Comparison of ENCODE assay signal across 24 mouse cellular contexts in the genomic region with DNA sequence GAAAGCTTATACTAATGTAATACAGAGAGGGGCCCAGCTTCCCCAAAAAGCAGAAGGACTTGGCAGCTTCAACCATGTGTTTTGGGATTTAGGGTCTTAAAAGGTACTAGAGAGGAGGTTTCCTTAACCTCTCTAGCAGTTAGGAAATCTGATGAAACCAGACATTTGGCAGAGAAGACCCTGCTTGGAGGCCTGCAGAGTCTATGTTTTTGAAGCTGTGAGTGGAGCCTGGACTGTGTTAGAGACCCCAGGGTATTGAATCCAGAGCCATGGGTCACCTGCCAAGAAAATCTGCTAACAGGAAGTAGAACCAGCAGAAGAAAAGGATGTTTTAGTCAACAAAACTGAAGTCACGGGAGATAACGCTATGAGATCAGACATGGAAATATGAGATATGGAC.
DNase-seq lines count a peak whose midpoint lies in the region; ATAC-seq and TF ChIP-seq lines count a peak whose summit lies in the region.
"Had no signal": no experiment of that assay in that cellular context is flagged by ENCODE, and none has a peak within 500 bp of the region (broad histone marks: within the 10 kb centered on the region; RNA-seq: fewer than 3 reads in every experiment).

No protein-coding gene starts in this region.

- intact Hi-C loops in gastrocnemius, adult 2 months (cut with DNase I) = no loop called here
- intact Hi-C loops in heart, postnatal 25 days (cut with DNase I) = no loop called here

- H3K4me2 ChIP-seq in stomach, embryonic 15.5 days = no peak overlapping the region
- no peak overlapping the region for H3K4me2 ChIP-seq in stomach, postnatal 0 days (replicated peaks; ENCODE audit: low read depth)
- H3K4me2 ChIP-seq in stomach, embryonic 16.5 days (ENCODE audit: low read depth, low read length) = no peak overlapping the region
- H3K4me2 ChIP-seq: heart, embryonic 13.5 days; hindbrain, embryonic 12.5 days; kidney, embryonic 15.5 days; liver, embryonic 11.5 days had no signal

- no peak for TF ChIP-seq CTCF in gastrocnemius, adult 2 months (IDR thresholded peaks at IDR 0.05)
- TF ChIP-seq CTCF in stomach, postnatal 0 days (IDR thresholded peaks at IDR 0.05; ENCODE audit: low read depth) = no peak

- WGBS in stomach, embryonic 15.5 days = 74% methylated on average over 2 of the region's 2 CpGs
- 63% methylated on average over 2 of the region's 2 CpGs for WGBS in stomach, postnatal 0 days
- WGBS in stomach, embryonic 16.5 days = 83% methylated on average over 2 of the region's 2 CpGs

- DNase-seq in gastrocnemius, adult 2 months = peak; percentile 22
- no peak for DNase-seq in gastrocnemius, adult 18-20 months (ENCODE audit: low spot score)
- no peak for DNase-seq in stomach, postnatal 0 days (ENCODE audit: low spot score)
- peak; percentile 34 for DNase-seq in heart, postnatal 25 days (ENCODE audit: low spot score)
- no peak for DNase-seq in adrenal gland, adult (ENCODE audit: inconsistent age in 2 of 2, low spot score in 1 of 2)
- DNase-seq in thymus, postnatal 25 days = no peak
- DNase-seq: adrenal gland, postnatal 25 days; cerebellum, adult 9-10 months; forebrain, postnatal 0 days; kidney, adult 11 months; kidney, postnatal 36 days; layer of hippocampus, adult 9-11 months; liver, postnatal 0 days; thymus, postnatal 4 days had no signal

- no peak overlapping the region for H3K27ac ChIP-seq in gastrocnemius, adult 2 months
- no peak overlapping the region for H3K27ac ChIP-seq in stomach, embryonic 15.5 days
- no peak overlapping the region for H3K27ac ChIP-seq in stomach, postnatal 0 days (replicated peaks)
- H3K27ac ChIP-seq in stomach, embryonic 16.5 days (ENCODE audit: low read length) = no peak overlapping the region
- H3K27ac ChIP-seq: forebrain, embryonic 10.5 days; heart, embryonic 13.5 days; hindbrain, embryonic 12.5 days; kidney, embryonic 15.5 days; left cerebral cortex, adult 2 months; macrophage had no signal

- peak; percentile 43; the same call in 1 of the 2 replicates for ATAC-seq in stomach, embryonic 15.5 days (ENCODE audit: insufficient read depth, low FRiP score, low read depth)
- ATAC-seq in stomach, postnatal 0 days (ENCODE audit: low FRiP score, low TSS enrichment) = no peak
- peak; percentile 56; the same call in 1 of the 2 replicates for ATAC-seq in stomach, embryonic 16.5 days (ENCODE audit: insufficient read depth, low FRiP score)
- ATAC-seq: forebrain, postnatal 0 days; liver, postnatal 0 days; lung, postnatal 0 days had no signal

- no peaks in the 10 kb centered on the region for H3K4me1 ChIP-seq in stomach, embryonic 15.5 days
- H3K4me1 ChIP-seq in stomach, postnatal 0 days (replicated peaks; ENCODE audit: control insufficient read depth, insufficient read depth) = no peaks in the 10 kb centered on the region
- no peaks in the 10 kb centered on the region for H3K4me1 ChIP-seq in stomach, embryonic 16.5 days (ENCODE audit: control insufficient read depth, insufficient read depth, low read length)
- H3K4me1 ChIP-seq: forebrain, embryonic 10.5 days; heart, embryonic 13.5 days; hindbrain, embryonic 12.5 days; kidney, embryonic 15.5 days had no signal

- no peaks in the 10 kb centered on the region for H3K27me3 ChIP-seq in stomach, embryonic 15.5 days (replicated peaks)
- no peaks in the 10 kb centered on the region for H3K27me3 ChIP-seq in stomach, postnatal 0 days (ENCODE audit: control insufficient read depth, insufficient read depth, low read length)
- no peaks in the 10 kb centered on the region for H3K27me3 ChIP-seq in stomach, embryonic 16.5 days (ENCODE audit: control insufficient read depth, insufficient read depth, low read length)
- H3K27me3 ChIP-seq: heart, embryonic 13.5 days; hindbrain, embryonic 12.5 days; kidney, embryonic 15.5 days had no signal

- no peak for TF ChIP-seq EP300 in stomach, postnatal 0 days (optimal IDR thresholded peaks at IDR 0.05)

- H3K4me3 ChIP-seq in gastrocnemius, adult 2 months = no peak overlapping the region
- no peak overlapping the region for H3K4me3 ChIP-seq in stomach, embryonic 15.5 days (replicated peaks)
- H3K4me3 ChIP-seq in stomach, postnatal 0 days (ENCODE audit: low read depth, low read length) = no peak overlapping the region
- H3K4me3 ChIP-seq in stomach, embryonic 16.5 days (replicated peaks; ENCODE audit: low read length) = no peak overlapping the region
- H3K4me3 ChIP-seq: forebrain, embryonic 10.5 days; heart, embryonic 13.5 days; hindbrain, embryonic 12.5 days; kidney, embryonic 15.5 days; left cerebral cortex, adult 2 months had no signal

- H3K9ac ChIP-seq in stomach, embryonic 15.5 days = no peak overlapping the region
- no peak overlapping the region for H3K9ac ChIP-seq in stomach, postnatal 0 days (ENCODE audit: low read length)
- no peak overlapping the region for H3K9ac ChIP-seq in stomach, embryonic 16.5 days (ENCODE audit: low read length)
- H3K9ac ChIP-seq: forebrain, postnatal 0 days; heart, embryonic 13.5 days; hindbrain, embryonic 12.5 days; kidney, embryonic 15.5 days; liver, postnatal 0 days had no signal

- no peaks in the 10 kb centered on the region for H3K36me3 ChIP-seq in stomach, embryonic 15.5 days
- no peaks in the 10 kb centered on the region for H3K36me3 ChIP-seq in stomach, postnatal 0 days (ENCODE audit: control insufficient read depth, insufficient read depth, low read length)
- H3K36me3 ChIP-seq in stomach, embryonic 16.5 days (ENCODE audit: control insufficient read depth, insufficient read depth, low read length) = no peaks in the 10 kb centered on the region
- H3K36me3 ChIP-seq: forebrain, embryonic 10.5 days; heart, embryonic 13.5 days; hindbrain, embryonic 12.5 days; kidney, embryonic 15.5 days had no signal

- no peaks in the 10 kb centered on the region for H3K9me3 ChIP-seq in stomach, embryonic 15.5 days
- H3K9me3 ChIP-seq in stomach, postnatal 0 days (ENCODE audit: control insufficient read depth, low read length) = no peaks in the 10 kb centered on the region
- H3K9me3 ChIP-seq in stomach, embryonic 16.5 days (replicated peaks; ENCODE audit: control insufficient read depth, low read length) = no peaks in the 10 kb centered on the region
- H3K9me3 ChIP-seq: forebrain, embryonic 10.5 days; hindbrain, embryonic 12.5 days; kidney, embryonic 15.5 days had no signal

Comparison
In these comparisons a context has a peak if more than half of its experiments do, and no peak if none do; other contexts are left out.
1. DNase-seq: peak in gastrocnemius, adult 2 months (single experiment) and heart, postnatal 25 days (single experiment); none in gastrocnemius, adult 18-20 months (single experiment), stomach, postnatal 0 days (single experiment), adrenal gland, adult (0 of 2) and thymus, postnatal 25 days (single experiment).